Mouse (Mus musculus): ENCODE data around the gene Pard3. TPM values are rescaled to one million over a fixed set of nuclear protein-coding genes. Genes with fewer than 3 reads are reported as not detected.

Gene Pard3
- polyA plus RNA-seq, 1 experiment from 2014 or later = 27.3 TPM

DNA sequence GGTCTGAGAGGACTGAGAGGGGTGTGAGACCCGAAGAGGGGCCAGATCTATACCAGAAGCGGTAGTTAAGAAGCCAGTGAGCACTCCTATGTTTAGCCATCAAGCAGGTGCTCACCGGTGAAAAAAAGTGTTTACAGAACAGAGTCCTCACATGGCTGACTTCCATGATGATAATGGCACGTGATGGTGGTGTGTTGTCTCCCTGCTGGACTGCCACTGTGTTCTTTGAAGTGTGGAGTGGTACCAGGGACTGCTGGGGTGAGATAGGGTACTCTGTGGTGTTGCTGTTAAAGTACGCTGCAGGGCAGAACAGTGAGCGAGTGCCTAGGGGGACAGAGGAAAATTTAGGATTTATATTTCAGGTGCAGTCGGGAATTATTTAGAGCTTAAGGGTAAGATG, 122.2 kb downstream of the Pard3 start:
- DNase-seq (no peak), ATAC-seq (ENCODE audit: low FRiP score, low TSS enrichment) (no peak)
- Histone ChIP-seq H3K4me1 (ENCODE audit: control insufficient read depth, insufficient read depth, low read length) (peaks cover 29% of the 10 kb centered on the region), H3K27me3 (ENCODE audit: control insufficient read depth, insufficient read depth, low read length) (no peaks in the 10 kb centered on the region), H3K36me3 (ENCODE audit: control insufficient read depth, insufficient read depth, low read length) (no peaks in the 10 kb centered on the region), H3K4me3 (replicated peaks; ENCODE audit: low read depth, low read length) (no peak overlapping the region), H3K27ac (replicated peaks; ENCODE audit: low read depth, low read length) (no peak overlapping the region), H3K9ac (replicated peaks; ENCODE audit: low read length) (no peak overlapping the region), H3K9me3 (ENCODE audit: control insufficient read depth, low read length) (no peaks in the 10 kb centered on the region), H3K4me2 (ENCODE audit: low read length) (no peak overlapping the region)
- WGBS = 52% methylated on average over 7 of the region's 7 CpGs

- Histone ChIP-seq H3K9me3 (ENCODE audit: control insufficient read depth, low read length) (no peaks in the 10 kb centered on the region), H3K27me3 (ENCODE audit: control insufficient read depth, insufficient read depth, low read length) (no peaks in the 10 kb centered on the region), H3K36me3 (ENCODE audit: control insufficient read depth, insufficient read depth, low read length) (no peaks in the 10 kb centered on the region), H3K4me3 (replicated peaks; ENCODE audit: low read depth, low read length) (no peak overlapping the region), H3K9ac (replicated peaks; ENCODE audit: low read length) (no peak overlapping the region), H3K27ac (replicated peaks; ENCODE audit: low read depth, low read length) (no peak overlapping the region), H3K4me2 (ENCODE audit: low read length) (no peak overlapping the region), H3K4me1 (ENCODE audit: control insufficient read depth, insufficient read depth, low read length) (peaks cover 42% of the 10 kb centered on the region)
- ATAC-seq (ENCODE audit: low FRiP score, low TSS enrichment) (no peak), DNase-seq (no peak)
These were observed 125.0 kb downstream of the Pard3 start for GRCm38 (mm10) chr8:127188671-127189070.

- H3K4me2 ChIP-seq (ENCODE audit: low read length) = no peak overlapping the region
- 0 out of 2 replicates have a peak, but pooled peaks have one; percentile 29 for ATAC-seq (ENCODE audit: low FRiP score, low TSS enrichment)
- H3K27me3 ChIP-seq (ENCODE audit: control insufficient read depth, insufficient read depth, low read length) = no peaks in the 10 kb centered on the region
- H3K9me3 ChIP-seq (ENCODE audit: control insufficient read depth, low read length) = no peaks in the 10 kb centered on the region
- H3K9ac ChIP-seq (replicated peaks; ENCODE audit: low read length) = no peak overlapping the region; the same call in 1 of the 2 replicates
- H3K4me1 ChIP-seq (ENCODE audit: control insufficient read depth, insufficient read depth, low read length) = peaks cover 42% of the 10 kb centered on the region
- H3K4me3 ChIP-seq (replicated peaks; ENCODE audit: low read depth, low read length) = no peak overlapping the region
- no peaks in the 10 kb centered on the region for H3K36me3 ChIP-seq (ENCODE audit: control insufficient read depth, insufficient read depth, low read length)
- 40% methylated on average over 7 of the region's 7 CpGs for WGBS
- DNase-seq = peak; percentile 89
- H3K27ac ChIP-seq (replicated peaks; ENCODE audit: low read depth, low read length) = no peak overlapping the region; the same call in 1 of the 2 replicates
These were observed 126.7 kb downstream of the Pard3 start for GRCm38 (mm10) chr8:127190350-127190749.

DNA sequence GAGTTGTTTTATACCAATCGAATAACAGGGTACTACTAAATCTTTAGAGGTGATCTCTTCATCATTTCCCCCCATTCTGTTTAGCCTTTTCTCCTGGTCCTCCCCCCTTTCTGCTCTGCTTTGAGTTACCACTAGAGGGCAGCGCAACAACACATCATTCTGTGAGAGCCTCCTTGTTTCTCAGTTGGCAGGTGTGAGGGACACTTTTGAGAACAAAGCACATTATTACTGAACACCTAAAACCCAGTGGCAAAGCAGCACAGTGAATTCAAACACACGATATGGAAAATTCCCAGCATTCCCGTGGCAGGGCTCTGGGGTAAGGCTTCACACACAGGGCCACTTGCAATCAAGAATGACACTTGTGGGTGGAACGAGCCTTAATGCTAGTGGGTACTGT, 127.7 kb downstream of the Pard3 start:
- DNase-seq = peak; percentile 88

GRCm38 (mm10) chr8:127191824-127192223, 128.1 kb downstream of the Pard3 start:
- DNase-seq = no peak
- Histone ChIP-seq H3K36me3 (ENCODE audit: control insufficient read depth, insufficient read depth, low read length) (no peaks in the 10 kb centered on the region), H3K27ac (replicated peaks; ENCODE audit: low read depth, low read length) (peak overlapping the region; percentile 73), H3K4me3 (replicated peaks; ENCODE audit: low read depth, low read length) (no peak overlapping the region), H3K4me2 (ENCODE audit: low read length) (no peak overlapping the region), H3K9me3 (ENCODE audit: control insufficient read depth, low read length) (no peaks in the 10 kb centered on the region), H3K27me3 (ENCODE audit: control insufficient read depth, insufficient read depth, low read length) (no peaks in the 10 kb centered on the region), H3K9ac (replicated peaks; ENCODE audit: low read length) (no peak overlapping the region), H3K4me1 (ENCODE audit: control insufficient read depth, insufficient read depth, low read length) (peaks cover 37% of the 10 kb centered on the region)
- 52% methylated on average over 6 of the region's 6 CpGs for WGBS
- ATAC-seq (ENCODE audit: low FRiP score, low TSS enrichment) = no peak

More for the DNA sequence above, 127.7 kb downstream of the Pard3 start:
- ATAC-seq (ENCODE audit: low FRiP score, low TSS enrichment) = peak; percentile 61
- WGBS = 22% methylated on average over 5 of the region's 5 CpGs
- Histone ChIP-seq H3K4me1 (ENCODE audit: control insufficient read depth, insufficient read depth, low read length) (peaks cover 40% of the 10 kb centered on the region), H3K4me3 (replicated peaks; ENCODE audit: low read depth, low read length) (no peak overlapping the region), H3K27ac (replicated peaks; ENCODE audit: low read depth, low read length) (peak overlapping the region; percentile 73), H3K36me3 (ENCODE audit: control insufficient read depth, insufficient read depth, low read length) (no peaks in the 10 kb centered on the region), H3K9ac (replicated peaks; ENCODE audit: low read length) (no peak overlapping the region), H3K27me3 (ENCODE audit: control insufficient read depth, insufficient read depth, low read length) (no peaks in the 10 kb centered on the region), H3K4me2 (ENCODE audit: low read length) (no peak overlapping the region), H3K9me3 (ENCODE audit: control insufficient read depth, low read length) (no peaks in the 10 kb centered on the region)

DNA sequence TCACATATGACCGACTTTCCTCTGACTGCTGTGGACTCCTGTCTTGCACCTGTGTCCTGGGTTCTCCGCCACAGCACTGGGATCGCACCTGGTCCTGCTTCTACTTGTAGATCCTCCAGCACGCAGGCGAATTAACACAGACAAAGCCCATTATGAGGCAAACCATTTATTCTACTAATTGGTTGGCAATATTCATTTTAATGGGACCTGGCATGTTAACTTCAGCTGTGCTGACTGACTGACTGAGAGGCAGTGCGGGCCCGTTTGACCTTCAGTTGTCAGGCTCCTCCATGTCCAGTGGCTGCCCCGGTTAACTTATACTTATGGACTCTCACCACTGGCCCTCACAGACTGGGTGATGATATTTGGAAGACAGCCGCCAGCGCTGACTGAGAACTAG, 128.6 kb downstream of the Pard3 start:
- DNase-seq = no peak

GRCm38 (mm10) chr8:127193375-127193774, 129.7 kb downstream of the Pard3 start:
- no peak overlapping the region; the same call in 1 of the 2 replicates for H3K9ac ChIP-seq (replicated peaks; ENCODE audit: low read length)
- 66% methylated on average over 6 of the region's 6 CpGs for WGBS
- ATAC-seq (ENCODE audit: low FRiP score, low TSS enrichment) (no peak), DNase-seq (no peak)
- H3K4me2 ChIP-seq (ENCODE audit: low read length) = no peak overlapping the region
- no peak overlapping the region for H3K4me3 ChIP-seq (replicated peaks; ENCODE audit: low read depth, low read length)
- no peaks in the 10 kb centered on the region for H3K36me3 ChIP-seq (ENCODE audit: control insufficient read depth, insufficient read depth, low read length)
- no peaks in the 10 kb centered on the region for H3K27me3 ChIP-seq (ENCODE audit: control insufficient read depth, insufficient read depth, low read length)
- H3K27ac ChIP-seq (replicated peaks; ENCODE audit: low read depth, low read length) = no peak overlapping the region
- no peaks in the 10 kb centered on the region for H3K9me3 ChIP-seq (ENCODE audit: control insufficient read depth, low read length)
- peaks cover 34% of the 10 kb centered on the region for H3K4me1 ChIP-seq (ENCODE audit: control insufficient read depth, insufficient read depth, low read length)

More for the DNA sequence above, 128.6 kb downstream of the Pard3 start:
- 82% methylated on average over 10 of the region's 10 CpGs for WGBS
- no peaks in the 10 kb centered on the region for H3K27me3 ChIP-seq (ENCODE audit: control insufficient read depth, insufficient read depth, low read length)
- peaks cover 34% of the 10 kb centered on the region for H3K4me1 ChIP-seq (ENCODE audit: control insufficient read depth, insufficient read depth, low read length)
- H3K27ac ChIP-seq (replicated peaks; ENCODE audit: low read depth, low read length) = peak overlapping the region; percentile 73
- no peak for ATAC-seq (ENCODE audit: low FRiP score, low TSS enrichment)
- H3K9me3 ChIP-seq (ENCODE audit: control insufficient read depth, low read length) = no peaks in the 10 kb centered on the region
- no peak overlapping the region for H3K4me3 ChIP-seq (replicated peaks; ENCODE audit: low read depth, low read length)
- H3K36me3 ChIP-seq (ENCODE audit: control insufficient read depth, insufficient read depth, low read length) = no peaks in the 10 kb centered on the region
- H3K4me2 ChIP-seq (ENCODE audit: low read length) = no peak overlapping the region
- no peak overlapping the region for H3K9ac ChIP-seq (replicated peaks; ENCODE audit: low read length)

DNA sequence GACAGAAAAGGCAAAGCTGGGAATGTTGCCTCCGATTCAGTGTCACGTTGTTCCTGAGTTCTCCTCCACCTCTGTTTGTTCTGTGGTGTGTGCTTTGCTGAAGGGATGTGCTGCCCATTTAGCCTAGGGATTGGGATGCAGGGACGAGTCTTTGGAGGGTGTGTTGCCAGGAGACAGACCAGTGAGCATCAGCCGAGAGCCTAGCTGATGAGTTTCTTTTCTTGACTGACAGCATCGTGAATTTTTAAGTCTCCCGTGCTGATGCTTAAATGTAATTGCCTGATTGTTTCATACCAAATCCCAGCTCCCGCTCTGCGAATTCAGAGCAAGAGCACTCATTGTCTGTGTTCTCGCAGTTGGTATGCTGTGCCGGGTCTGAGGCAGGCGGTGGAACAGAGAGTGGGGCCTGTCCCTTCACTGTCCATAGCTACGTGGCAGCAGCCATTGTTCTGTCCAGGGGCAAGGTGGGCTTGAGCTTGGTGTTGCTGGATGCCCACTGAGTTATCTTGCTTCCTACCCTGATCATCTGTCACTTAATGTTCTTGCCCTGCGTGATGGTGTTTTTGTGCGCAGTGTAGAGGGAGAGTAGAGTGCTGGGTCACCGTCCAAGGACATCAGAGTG, 131.2 kb downstream of the Pard3 start:
- 34% methylated on average over 15 of the region's 15 CpGs for WGBS
- Histone ChIP-seq H3K9ac (replicated peaks; ENCODE audit: low read length) (no peak overlapping the region), H3K27me3 (ENCODE audit: control insufficient read depth, insufficient read depth, low read length) (no peaks in the 10 kb centered on the region), H3K4me2 (ENCODE audit: low read length) (no peak overlapping the region), H3K4me1 (ENCODE audit: control insufficient read depth, insufficient read depth, low read length) (peaks cover 34% of the 10 kb centered on the region), H3K36me3 (ENCODE audit: control insufficient read depth, insufficient read depth, low read length) (no peaks in the 10 kb centered on the region), H3K27ac (replicated peaks; ENCODE audit: low read depth, low read length) (peak overlapping the region; percentile 73), H3K4me3 (replicated peaks; ENCODE audit: low read depth, low read length) (no peak overlapping the region), H3K9me3 (ENCODE audit: control insufficient read depth, low read length) (no peaks in the 10 kb centered on the region)
- DNase-seq (peak; percentile 47), ATAC-seq (ENCODE audit: low FRiP score, low TSS enrichment) (no peak)

GRCm38 (mm10) chr8:127196505-127197265, 133.0 kb downstream of the Pard3 start:
- DNase-seq = no peak
- Histone ChIP-seq H3K27ac (replicated peaks; ENCODE audit: low read depth, low read length) (no peak overlapping the region), H3K9me3 (ENCODE audit: control insufficient read depth, low read length) (no peaks in the 10 kb centered on the region), H3K9ac (replicated peaks; ENCODE audit: low read length) (no peak overlapping the region), H3K4me3 (replicated peaks; ENCODE audit: low read depth, low read length) (no peak overlapping the region), H3K27me3 (ENCODE audit: control insufficient read depth, insufficient read depth, low read length) (no peaks in the 10 kb centered on the region), H3K4me1 (ENCODE audit: control insufficient read depth, insufficient read depth, low read length) (peaks cover 31% of the 10 kb centered on the region), H3K4me2 (ENCODE audit: low read length) (no peak overlapping the region), H3K36me3 (ENCODE audit: control insufficient read depth, insufficient read depth, low read length) (no peaks in the 10 kb centered on the region)
- no peak for ATAC-seq (ENCODE audit: low FRiP score, low TSS enrichment)
- 76% methylated on average over 13 of the region's 13 CpGs for WGBS

Measured in midbrain, embryonic 14.5 days (tissue).